Mouse (Mus musculus) G1E (cell line): ENCODE measurements around the gene H6pd.

Experiments
- CTCF ChIP-seq: IDR thresholded peaks from 2 replicates; pipeline ENCODE4 v1.5.1; 2012; ENCODE audit warnings: low read depth, low read length, inconsistent platforms, mixed read lengths
- TAL1 ChIP-seq: conservative IDR thresholded peaks from 2 replicates; pipeline ENCODE4 v1.6.1; 2012; ENCODE audit warnings: low read depth, low read length, inconsistent platforms, mixed read lengths

DNA sequence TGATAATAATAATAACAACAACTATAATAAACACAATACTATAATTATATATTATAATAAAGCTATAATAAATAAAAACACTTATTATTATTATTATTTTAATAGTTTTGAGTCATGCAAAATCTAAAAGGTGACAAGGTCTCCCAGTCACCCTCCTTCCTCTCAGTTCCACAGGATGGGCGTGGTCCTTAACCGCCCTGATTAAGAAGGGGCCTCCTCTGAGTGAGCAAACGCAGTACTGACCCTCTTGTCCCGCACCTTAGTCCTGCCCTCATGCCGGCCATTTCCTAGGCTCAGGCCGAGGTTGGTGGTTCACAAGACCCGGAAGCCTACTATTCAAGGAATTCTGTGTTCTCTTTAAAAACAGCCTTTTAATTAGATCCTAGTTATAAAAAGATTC, 14.7 kb upstream of the H6pd start:
- TF ChIP-seq CTCF (no peak), TAL1 (no peak)
